Mouse (Mus musculus): Measurements from ENCODE around the gene Prpf4. TPM values are rescaled to one million over a fixed set of nuclear protein-coding genes. Genes with fewer than 3 reads are reported as not detected.

Gene Prpf4
- 10 to 100 TPM; 16.9 to 18.2 (median 17.4) TPM for total RNA-seq (2022)

DNA sequence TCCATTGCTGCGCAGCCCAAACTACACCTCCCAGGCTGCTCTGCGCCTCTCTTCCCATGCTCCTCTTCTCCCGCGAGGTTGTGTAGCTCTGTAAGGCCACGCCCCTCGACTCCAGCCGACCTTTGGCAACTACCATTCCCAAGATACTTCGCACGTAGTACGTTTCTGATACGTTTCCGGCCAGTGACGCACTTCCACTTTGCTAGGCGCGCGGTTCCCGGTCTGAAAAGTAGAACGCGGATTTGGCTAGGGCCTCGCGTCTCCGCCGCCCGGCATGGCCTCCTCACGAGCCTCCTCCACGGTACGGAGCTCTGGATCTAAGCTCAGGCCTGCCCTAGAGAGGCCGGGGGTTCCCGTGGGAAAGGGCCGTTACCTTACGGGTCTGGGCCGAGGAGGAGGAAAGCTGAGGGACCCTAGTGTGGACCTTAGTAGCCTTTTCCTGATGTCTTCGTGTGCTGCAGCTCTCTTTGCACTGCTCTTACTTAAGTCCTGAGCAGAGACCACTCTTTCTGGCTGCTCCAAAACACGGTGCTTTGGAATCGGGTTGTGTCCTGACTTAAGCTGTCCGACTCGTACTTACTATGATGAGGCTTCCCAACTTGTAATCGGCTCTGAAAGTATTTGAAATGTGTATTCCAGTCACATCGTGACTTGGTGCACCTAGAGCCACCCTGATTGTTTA lies at the start of gene Prpf4, which contains the start of gene Cdc26:
TSS of gene Prpf4 (plus strand) at position 197 of the 682 bp plus-strand sequence.
TSS of gene Cdc26 (minus strand) at position 42 of the 682 bp plus-strand sequence.
- peak; percentile 96 to 98 for DNase-seq (ENCODE audit: low spot score in 2 of 2)

DNA sequence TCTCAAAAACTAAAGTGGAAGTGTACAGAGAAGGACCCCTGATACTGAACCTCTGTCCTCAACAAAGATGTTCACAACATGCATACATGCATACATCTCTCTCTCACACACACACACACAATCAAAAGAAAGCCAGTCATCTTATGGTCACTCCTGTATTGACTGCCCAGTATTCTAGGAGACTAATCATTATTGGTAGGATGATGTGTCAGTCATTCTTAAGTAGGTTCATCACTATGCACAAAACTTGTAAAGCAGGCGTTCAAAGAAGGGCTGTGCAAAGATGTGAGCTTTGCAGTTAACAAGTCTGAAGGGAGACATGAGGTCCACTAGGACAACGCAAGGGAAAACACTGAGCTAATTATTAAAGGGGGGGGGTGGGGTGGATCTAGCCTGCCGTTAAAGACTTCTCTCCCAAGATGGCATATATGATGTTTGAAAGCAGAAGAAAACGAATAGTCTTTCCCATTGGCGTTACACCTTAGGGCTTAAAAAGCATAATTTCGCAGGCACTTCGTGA lies 49.3 kb upstream of the Prpf4 start:
- no peak for DNase-seq (ENCODE audit: low spot score in 2 of 2)

DNA sequence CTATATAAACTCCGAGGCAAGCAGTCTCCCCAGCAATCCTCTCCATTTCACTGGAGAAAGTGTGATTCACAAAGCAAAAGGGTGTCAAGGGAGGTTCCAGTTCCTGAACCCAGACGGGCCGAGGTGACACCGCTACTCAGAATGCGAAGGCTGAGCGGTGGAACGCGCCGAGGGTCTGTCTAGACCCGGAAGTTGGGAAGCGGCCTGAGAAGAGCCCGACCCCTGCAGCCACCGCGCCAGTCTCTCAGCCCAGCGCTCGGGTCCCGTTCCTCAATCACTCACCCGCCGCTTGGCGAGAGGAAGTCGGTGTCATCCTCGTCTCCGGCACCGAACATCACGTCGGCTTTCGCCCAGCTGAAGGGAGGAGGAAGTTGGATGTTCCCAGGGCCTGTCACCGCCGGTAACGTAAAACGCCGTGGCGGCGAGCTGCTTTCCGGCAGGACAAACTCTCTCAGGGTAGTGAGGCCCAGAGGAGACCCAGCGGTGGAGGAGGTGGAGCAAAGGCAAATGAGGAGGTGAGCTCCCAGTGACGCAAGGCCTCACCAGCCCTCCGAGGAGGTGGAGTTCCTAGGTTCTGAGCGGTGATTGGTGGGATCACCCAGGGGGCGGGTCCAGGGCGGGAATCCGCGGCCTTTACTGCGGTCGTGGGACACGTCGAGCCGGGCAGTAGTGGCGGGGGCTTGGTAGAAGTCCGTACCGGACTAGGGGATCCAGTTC lies 48.4 kb upstream of the Prpf4 start, which contains the start of the genes Fkbp15 and Slc31a1:
TSS of gene Fkbp15 (minus strand) at position 461 of the 717 bp plus-strand sequence.
TSS of gene Slc31a1 (plus strand) at position 640 of the 717 bp plus-strand sequence.
- DNase-seq (ENCODE audit: low spot score in 2 of 2) = peak; percentile 92 to 94

DNA sequence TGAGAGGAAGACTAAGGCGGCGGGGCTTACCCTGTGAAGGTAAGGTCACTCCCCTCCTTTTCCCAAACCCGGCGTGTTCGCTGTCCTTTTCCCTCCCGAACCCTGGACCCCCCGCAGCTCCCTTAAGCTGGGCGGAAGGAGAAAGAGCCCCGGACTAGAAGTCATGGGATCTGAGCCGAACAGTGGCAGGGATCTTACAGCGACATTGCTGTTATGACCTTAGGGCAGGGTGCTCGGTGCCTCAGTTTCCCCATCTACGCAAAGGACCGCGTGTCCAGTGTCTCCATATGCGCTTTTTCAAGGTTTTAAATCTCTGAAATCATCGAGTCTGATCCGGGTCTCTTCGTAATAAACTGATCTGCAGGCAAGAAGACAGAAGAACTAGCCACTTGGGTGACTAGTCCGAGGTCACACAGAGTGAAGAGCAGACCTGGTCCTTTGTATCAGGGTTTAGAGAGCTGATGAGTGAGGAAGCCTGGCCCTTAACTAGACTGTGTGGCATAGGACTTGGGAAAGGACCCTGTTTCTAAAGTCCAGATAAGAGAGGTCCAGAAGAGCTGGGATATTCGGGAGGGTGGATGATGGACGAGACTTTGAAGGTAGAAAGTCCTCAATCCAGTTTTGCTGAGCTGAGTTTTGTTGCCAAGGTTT lies 47.7 kb upstream of the Prpf4 start:
- no peak for DNase-seq (ENCODE audit: low spot score in 2 of 2)

DNA sequence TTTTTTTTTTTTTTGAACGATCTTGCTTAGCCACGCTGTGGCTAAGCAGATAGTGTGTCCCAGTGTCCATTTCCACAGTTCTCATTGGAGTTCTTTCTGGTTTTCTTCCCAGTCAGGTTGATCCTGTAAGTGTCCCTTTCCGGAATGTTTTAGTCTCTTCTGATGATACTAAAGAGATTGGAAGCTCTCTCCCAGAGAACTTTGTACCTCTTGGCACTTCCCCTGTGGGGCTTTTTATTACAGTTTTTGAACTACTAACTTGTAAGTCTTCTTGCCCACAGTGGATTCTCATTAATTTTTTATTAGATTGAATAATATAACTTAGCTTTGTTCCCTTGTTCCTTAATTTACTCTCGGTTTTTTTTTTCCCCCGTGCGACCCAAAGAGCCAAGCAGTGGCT lies 47.0 kb upstream of the Prpf4 start:
- DNase-seq (ENCODE audit: low spot score in 2 of 2) = no peak

DNA sequence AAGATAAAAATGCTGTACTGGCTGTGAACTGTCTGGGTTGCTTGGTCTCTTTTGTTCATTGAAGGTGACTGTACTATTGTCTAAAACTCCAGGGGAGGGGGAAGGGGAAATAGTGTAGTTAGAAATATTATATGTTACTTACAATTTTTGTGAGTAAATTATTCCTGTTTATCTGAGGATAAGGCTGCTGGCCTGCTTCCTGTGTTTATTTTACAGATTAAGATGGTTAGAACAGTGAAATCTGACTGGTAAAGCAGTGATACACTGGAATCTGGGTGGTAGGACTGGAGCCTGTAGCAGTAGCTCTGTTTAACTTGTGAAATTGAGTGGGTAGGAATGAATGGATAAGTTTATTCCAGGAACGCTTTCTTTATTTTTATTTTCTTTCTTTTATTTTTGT lies 46.6 kb upstream of the Prpf4 start:
- DNase-seq (ENCODE audit: low spot score in 2 of 2) = no peak

DNA sequence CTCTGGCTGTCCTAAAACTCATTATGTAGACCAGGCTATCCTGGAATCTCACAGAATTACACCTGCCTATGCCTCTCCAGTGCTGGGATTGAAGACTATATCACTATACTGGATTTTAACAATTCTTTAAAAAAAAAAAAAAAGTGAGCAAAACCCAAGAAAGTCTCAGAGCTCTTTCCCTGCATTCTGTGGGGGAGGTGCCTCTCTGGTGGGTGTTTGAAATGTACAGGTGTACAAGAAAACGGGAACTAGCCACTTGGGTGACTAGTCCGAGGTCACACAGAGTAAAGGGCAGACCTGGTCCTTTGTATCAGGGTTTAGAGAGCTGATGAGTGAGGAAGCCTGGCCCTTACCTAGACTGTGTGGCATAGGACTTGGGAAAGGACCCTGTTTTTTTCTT lies 46.2 kb upstream of the Prpf4 start:
- no peak for DNase-seq (ENCODE audit: low spot score in 2 of 2)

DNA sequence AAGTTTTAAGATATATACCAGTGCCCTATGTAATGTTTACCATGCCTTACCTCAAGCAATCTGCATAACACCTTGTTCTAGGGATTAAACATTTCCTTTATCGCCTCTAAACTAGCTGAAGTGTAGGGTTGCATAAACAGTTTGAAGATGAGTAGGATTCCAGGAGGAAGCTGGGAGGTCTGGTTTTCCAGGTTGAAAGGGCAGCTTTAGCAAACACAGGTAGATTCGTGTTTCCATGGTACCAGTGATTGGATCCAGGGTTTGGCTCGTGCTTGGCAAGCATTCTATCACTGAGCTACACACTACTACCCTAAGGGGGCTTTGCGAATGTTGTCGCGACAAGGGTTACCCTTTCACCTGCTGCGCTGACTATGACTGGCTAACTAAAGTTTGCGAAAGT lies 44.3 kb upstream of the Prpf4 start:
- DNase-seq (ENCODE audit: low spot score in 2 of 2) = no peak

DNA sequence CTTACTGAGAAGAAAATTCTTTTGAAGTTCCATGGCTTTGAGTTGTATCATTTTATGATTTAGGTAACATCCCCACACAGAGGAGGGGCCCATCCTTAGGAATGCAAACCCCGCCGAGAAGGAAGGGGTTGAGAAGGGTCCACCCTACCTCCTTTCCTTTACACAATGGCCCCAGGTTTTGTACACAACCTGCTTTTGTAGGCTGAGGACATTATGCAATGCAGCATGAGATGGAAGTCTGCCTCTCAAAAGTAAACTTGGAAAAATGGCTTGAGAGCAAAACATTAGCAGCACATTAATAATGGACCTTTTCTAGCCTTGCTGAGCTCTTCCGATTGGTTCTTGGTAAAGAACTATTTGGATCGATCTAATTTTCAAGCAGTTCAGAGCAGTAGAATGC lies 42.3 kb upstream of the Prpf4 start:
- no peak for DNase-seq (ENCODE audit: low spot score in 2 of 2)

DNA sequence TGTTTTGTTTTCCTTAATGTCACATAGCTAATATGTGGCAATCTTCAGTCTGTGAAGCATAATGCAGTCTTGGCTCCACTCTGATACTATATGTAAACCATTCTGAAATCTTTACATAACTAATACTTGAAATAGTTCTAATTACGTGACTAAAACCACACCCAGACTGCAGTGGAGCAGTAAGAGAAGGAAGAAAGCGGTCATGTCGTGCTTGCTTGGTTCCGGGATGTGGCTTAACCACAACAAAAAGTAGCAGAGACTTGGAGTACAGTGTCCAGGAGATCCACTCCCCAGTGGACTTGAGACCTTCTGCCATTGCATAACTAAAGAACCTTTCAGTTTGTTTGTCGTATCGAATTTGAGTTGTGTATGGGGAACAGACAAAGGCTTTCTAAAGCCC lies 41.0 kb upstream of the Prpf4 start:
- DNase-seq (ENCODE audit: low spot score in 2 of 2) = no peak

DNA sequence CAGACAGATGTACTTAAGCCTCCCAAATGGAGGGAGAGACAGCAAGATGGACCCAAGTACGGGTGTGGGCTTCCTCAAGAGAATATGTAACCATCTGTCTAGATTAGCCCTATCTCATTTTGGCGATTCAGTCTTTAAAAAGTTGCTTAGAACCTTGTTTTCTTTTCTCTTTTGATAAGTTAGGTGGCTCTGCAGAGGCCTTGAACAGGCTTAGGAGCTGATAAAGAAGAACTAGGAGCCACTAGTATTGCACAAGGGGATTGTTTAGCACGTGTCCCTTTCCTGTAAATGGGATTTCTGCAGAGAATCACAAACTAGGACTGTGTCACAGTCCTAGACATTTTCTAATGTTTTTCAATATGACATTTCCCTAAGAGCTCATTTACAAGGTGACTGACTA lies 39.5 kb upstream of the Prpf4 start:
- no peak for DNase-seq (ENCODE audit: low spot score in 2 of 2)

DNA sequence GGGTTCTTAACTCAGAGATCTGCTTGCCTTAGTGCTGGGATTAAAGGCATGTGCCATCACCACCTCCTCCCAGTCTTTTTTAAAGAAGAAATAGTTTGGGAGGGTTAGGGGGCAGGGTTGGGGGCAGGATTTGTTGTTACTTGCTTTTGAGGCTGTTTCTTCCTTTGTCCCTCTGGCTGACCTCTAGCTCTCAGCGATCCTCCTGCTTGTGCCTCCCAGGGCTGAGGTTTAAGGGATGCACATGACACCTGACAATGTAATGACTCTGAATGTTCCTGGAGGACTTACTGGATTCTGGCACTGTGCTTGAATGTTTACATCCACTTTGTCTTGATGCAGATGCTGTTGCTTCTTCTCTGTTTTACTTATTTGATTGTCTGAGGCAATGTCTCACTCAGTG lies 36.2 kb upstream of the Prpf4 start:
- no peak for DNase-seq (ENCODE audit: low spot score in 2 of 2)

DNA sequence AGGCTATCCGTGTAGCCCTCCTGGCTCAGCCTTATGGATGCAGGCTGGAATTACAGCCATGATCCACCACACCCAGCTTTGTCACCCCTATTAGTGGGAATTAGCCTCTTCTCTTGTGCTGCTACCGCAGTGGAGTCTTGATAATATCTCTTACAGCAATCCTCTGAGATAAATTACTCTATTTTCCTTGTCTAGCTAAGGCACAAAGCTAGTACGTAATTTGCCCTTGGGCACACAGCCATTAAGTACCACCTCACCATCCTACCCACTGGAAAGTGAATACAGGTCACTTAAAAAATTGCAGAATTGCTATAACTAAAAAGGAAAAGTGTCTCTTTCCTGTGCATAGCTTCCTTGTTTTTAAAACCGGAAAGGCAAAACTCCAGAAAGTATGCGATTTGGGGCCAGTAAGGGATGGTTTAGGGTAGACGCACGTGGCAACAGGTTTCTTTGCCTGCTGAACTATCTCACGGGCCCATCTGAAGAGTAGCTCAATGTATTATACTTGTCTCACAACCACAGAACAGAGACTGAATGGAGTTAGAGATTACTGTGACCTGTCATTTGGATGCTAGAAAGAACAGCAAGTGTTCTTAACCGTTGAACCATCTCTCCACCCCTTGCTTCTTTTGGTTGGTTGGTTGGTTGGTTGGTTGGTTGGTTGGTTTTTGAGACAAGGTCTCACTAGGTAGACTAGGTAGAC lies 35.6 kb upstream of the Prpf4 start:
- DNase-seq (ENCODE audit: low spot score in 2 of 2) = no peak

DNA sequence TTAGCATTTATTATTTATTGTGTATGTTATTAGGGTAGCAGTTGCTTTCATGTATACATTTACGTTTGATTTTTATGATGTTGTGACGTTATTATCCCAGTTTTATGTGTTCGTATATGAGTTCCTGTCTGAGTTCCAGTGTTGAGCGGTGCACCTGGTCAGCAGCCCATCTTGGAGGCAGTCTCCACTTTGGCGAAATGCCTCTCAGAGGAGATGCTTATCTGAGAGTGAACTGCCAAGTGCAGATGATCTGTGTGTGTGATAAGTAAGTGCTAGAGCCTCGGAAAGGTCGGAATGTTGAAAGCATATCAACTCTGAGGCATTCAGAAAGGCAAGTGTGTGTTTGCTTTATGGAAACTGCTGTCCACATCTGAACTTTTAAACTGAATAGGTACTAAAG lies 34.9 kb upstream of the Prpf4 start:
- DNase-seq (ENCODE audit: low spot score in 2 of 2) = no peak

DNA sequence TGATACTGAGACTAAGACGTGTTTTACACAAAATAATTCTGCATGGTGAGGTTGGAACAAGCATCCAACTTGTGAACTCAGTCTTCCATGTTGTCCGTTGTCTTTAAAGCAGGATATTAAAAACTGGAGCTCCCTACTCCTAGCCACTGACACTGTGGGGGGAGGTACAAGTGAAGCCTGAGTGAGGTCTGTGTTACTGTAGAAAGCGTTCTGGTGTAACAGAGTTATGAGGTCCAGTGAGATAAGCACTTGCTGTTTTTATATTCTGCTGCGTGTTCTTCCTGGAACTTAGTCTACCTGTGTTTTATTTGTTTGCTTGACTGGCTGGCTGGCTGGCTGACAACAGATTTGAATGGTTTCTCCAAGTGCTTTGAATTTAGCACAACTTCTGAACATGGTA lies 34.3 kb upstream of the Prpf4 start:
- DNase-seq (ENCODE audit: low spot score in 2 of 2) = no peak

DNA sequence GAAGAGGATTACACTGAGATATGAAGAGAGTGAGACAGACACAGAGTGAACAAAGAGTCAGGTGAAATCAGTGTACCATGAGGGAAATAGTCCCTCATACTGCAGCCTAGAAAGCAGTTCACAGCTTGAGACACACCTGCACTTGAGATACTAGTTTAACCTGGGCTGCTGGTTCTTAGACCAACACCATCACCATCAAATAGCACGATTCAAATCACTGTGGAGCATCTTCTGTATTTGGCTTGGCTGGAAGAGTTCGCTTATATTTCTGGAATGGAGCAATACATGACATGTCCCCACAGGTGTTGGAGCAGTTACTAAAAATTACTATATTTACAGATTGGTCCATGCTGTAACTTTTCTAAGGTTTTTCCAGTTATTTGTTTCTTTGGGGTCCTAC lies 32.5 kb upstream of the Prpf4 start:
- no peak for DNase-seq (ENCODE audit: low spot score in 2 of 2)

DNA sequence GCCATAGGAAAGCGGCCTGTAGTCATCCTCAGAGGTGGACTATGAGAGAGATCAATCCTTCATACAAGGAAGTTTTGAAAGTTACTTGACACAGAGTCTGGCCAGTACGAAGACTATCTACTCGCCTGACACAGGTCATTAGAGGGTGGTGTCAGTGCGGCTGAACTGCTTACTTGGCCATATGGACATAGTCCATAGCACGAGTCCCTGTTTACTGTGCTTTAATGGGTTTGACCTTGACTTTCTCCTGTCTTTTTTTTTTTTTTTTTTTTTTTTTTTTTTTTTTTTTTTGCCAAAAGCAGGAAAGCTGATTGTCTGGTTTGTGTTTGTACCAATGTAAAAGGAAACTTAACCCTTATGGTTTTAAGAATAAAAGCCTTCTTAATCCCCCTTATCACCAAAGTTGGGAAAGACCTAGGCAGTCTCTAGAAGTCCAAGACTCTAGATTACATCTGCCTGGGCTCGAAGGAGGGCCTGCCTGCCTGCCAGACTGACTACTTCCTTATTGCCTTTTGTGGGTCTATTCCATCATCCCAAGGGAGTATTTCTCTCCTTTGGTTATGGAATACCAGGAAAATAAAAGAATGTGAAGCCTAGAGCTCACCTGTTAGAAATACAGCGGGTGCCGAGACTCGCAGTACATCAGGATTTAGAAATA lies 28.7 kb upstream of the Prpf4 start:
- DNase-seq (ENCODE audit: low spot score in 2 of 2) = no peak

DNA sequence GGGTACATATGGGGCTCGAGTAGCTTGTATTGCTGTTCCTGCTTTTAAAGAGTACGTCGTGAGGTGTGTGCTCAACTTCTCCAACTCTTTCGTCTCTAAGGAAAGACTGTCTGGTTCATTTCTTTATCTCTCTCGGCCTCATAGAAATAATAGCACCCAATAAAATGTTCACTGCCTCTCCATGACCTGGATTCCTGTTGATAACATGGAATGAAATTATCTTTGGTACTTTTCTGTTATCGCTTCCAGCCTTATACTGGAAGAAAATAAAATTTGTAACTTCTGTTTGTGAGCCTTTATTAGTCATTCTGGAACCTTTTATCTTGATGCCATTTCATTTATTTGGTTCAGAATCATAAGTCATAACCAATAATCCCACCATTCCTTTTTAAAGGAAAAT lies 25.4 kb upstream of the Prpf4 start:
- DNase-seq (ENCODE audit: low spot score in 2 of 2) = no peak

DNA sequence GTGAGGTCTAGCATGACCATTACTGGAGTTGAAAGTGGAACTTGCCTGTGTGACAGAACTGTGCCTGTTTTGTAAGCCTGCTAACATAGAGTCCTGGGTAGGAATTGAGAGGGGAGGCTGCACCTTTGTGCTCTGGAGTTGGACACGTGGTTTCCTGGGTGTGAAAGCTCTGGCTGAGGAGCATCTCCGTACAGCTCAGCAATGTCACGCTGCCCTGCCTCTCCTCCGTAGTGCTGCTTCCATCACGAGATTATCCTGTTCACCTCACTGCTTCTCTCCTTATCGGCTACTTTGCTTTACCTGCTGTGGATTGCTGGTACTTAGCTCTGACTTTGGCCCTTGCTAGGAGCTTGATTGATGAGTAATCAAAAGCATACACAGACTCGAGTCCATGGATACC lies 24.8 kb upstream of the Prpf4 start:
- DNase-seq (ENCODE audit: low spot score in 2 of 2) = no peak

DNA sequence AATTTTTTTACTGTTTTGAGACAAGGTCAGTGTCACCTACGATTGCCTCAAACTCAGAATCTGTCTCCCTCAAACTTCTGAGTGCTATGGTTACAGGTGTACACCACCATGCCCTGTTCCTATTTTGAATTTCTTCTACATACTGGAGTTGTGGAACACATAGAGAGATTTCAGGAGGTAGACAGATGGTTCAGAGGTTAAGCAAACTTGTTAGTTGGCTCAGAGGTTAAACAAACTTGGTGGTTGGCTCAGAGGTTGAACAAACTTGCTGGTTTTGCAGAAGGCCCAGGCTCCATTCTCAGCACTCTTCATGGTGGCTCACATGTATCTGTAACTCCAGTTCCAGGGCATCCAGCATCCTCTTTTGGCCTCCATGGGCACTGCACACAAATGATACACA lies 24.4 kb upstream of the Prpf4 start:
- DNase-seq (ENCODE audit: low spot score in 2 of 2) = no peak

DNA sequence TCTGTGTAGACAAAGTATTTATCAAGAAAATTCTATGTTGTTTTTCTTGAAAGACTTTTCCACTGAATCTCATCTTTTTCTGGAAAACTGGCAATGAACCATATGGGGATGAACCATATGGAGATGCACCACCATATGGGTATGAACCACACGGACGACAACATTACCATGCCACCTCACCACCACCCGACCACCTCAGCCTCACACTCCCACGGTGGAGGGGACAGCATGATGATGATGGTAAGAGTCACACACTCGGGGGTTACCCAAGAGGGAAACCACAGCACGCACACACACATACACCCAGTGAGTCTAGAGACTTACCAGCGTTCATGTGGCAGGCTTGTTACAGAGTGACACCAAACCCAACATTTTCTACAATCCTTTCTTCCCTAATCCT lies 23.2 kb upstream of the Prpf4 start:
- DNase-seq (ENCODE audit: low spot score in 2 of 2) = no peak

Data from gastrocnemius, adult 8-10 months (tissue).